Mouse (Mus musculus): ENCODE data around the gene Postn.

DNA sequence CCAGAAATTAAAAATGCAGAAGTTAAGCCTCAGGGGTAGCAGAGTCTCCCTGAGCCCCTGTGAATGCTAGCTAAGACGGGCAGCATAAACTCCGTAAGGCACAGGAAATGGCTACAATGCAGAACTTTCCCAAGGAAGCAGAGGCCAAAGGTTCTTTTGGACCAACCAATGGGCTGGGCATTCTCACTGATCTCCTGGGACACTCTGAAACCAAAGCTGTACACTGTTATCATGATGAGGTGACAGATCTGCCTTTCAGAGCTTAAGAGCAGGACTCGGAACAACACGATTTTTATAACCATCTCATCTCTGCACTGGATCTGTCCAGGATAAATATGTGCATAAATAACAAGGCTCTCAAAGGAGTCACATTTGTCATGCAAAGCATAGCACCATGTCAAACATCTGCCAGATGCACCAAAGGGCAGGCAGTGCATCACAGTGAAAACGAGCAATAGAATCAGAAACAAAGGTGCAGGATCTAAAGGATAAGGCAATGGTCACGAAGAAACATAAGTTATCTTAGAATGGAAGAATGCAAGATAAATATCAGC, 57.0 kb downstream of the Postn start:
- TF ChIP-seq CTCF (IDR thresholded peaks at IDR 0.05; ENCODE audit: control insufficient read depth, insufficient read depth, low read length) = no peak
- TF ChIP-seq POLR2A (IDR thresholded peaks at IDR 0.05; ENCODE audit: borderline replicate concordance, control insufficient read depth, low read depth, low read length) = no peak

Data from bone marrow, adult 2 months (tissue).